Mouse (Mus musculus) lung, adult 2 months (tissue): Measurements from ENCODE around the gene Cacna1c.

Source experiments
- CTCF ChIP-seq: fragments of 200-500 bp; IDR thresholded peaks from 2 replicates; pipeline ENCODE4 v1.5.1; 2011; ENCODE audit warnings: mild to moderate bottlenecking, low read length, control low read depth; ENCODE audit not compliant: insufficient read depth
- POLR2A ChIP-seq: fragments of 200-500 bp; IDR thresholded peaks from 2 replicates; pipeline ENCODE4 v1.6.1; 2011; ENCODE audit warnings: low read depth, mild to moderate bottlenecking, control low read depth, low read length, borderline replicate concordance; ENCODE audit errors: extremely low read depth

DNA sequence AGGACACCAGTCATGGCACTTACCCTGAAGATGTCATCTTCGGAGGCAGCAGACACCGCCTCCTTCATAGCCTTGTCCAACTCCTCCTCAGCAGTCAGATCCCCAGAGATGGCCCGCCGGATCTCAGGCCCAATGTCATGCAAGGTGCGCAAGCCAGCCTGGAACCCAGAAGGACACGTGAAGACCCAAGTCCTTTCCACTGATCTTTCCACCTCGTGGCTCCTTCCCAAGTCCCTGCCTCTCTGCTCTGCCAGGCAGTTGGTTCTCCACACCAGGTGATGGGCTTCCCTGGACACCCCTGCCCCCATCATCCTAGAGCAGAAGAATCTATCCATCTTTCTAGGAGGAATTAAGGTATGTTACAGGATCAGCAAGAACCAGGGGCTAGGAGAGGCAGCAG is 592.4 kb downstream of the Cacna1c start:
- TF ChIP-seq POLR2A (no peak), CTCF (no peak)
